20 mouse cellular contexts compared by ENCODE assay signal in the genomic region with DNA sequence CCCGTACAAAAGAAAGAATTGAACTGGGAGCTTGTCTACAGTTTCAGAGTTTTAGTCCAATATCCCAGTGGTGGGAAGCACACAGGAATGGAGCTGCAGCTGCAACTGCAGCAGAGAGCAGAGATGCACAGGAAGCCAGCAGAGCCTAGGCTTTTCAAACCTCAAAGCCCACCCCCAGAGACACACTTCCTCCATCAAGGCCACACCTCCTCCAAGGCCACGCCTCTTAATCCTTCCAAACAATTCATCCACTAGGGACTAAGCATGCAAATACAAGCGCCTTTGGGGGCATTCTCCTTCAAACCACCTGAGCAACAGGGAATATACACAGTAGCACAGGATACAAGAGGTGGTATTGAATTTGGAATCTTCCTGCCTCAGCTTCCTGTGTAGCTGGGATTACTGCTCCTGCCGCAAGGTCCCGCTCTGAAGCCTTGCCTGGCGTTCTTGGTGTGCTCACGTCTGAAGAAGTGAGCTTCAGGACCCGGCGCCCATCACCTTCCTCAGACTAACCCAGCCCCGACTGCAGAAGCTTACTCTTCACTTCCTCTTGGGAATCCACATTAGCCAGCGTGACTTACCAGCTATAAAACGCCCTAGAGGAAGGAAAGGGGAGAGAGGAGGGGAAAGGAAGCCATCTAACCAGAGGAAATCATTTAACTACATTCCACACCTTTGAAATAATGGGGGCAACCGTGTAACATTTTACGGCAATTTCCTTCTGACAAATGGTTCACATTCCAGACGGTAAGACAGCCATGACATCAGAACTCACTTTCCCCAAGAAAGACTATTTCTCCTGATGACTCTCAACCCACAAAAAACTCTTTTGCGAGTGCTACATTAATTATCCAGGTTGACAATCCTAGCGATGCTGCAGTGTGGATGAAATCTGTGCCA.
DNase-seq lines count a peak whose midpoint lies in the region; ATAC-seq lines count a peak whose summit lies in the region.
"Had no signal": no experiment of that assay in that cellular context is flagged by ENCODE, and none has a peak within 500 bp of the region (broad histone marks: within the 10 kb centered on the region; RNA-seq: fewer than 3 reads in every experiment).

No protein-coding gene starts in this region.

- no peaks in the 10 kb centered on the region for H3K36me3 ChIP-seq in kidney, embryonic 15.5 days
- H3K36me3 ChIP-seq: embryonic facial prominence, embryonic 12.5 days; heart, embryonic 10.5 days had no signal

- no peak overlapping the region for H3K4me2 ChIP-seq in kidney, embryonic 15.5 days
- H3K4me2 ChIP-seq: embryonic facial prominence, embryonic 12.5 days; liver, embryonic 11.5 days; lung, embryonic 14.5 days had no signal

- no peaks in the 10 kb centered on the region for H3K4me1 ChIP-seq in kidney, embryonic 15.5 days
- H3K4me1 ChIP-seq: embryonic facial prominence, embryonic 12.5 days had no signal

- H3K9me3 ChIP-seq in kidney, embryonic 15.5 days (replicated peaks): no peaks in the 10 kb centered on the region
- H3K9me3 ChIP-seq: embryonic facial prominence, embryonic 12.5 days; heart, embryonic 10.5 days had no signal

- 52% methylated on average over 17 of the region's 17 CpGs for WGBS in kidney, embryonic 15.5 days

- H3K27me3 ChIP-seq in kidney, embryonic 15.5 days: no peaks in the 10 kb centered on the region
- H3K27me3 ChIP-seq: embryonic facial prominence, embryonic 12.5 days had no signal

- H3K27ac ChIP-seq in kidney, embryonic 15.5 days: peak overlapping the region; percentile 58
- H3K27ac ChIP-seq: embryonic facial prominence, embryonic 12.5 days; heart, embryonic 10.5 days; hindbrain, postnatal 0 days; layer of hippocampus, adult 2 months; macrophage had no signal

- DNase-seq in kidney, adult 11 months: no peak
- DNase-seq in B cell, adult 2 months: peak; percentile 56 to 60
- peak; percentile 95 for DNase-seq in ES-CJ7 (ENCODE audit: low read depth, low spot score)
- DNase-seq in ovary, postnatal 10 days (ENCODE audit: low spot score): no peak
- DNase-seq in T-cell, adult 2 months (ENCODE audit: low spot score): no peak
- DNase-seq: adrenal gland, postnatal 10 days; gastrocnemius, postnatal 25 days; heart, postnatal 36 days; kidney, adult 9 months; midbrain, embryonic 14.5 days; right cerebral cortex, adult 18-20 months had no signal

- H3K9ac ChIP-seq in kidney, embryonic 15.5 days: no peak overlapping the region
- H3K9ac ChIP-seq: embryonic facial prominence, embryonic 12.5 days; lung, embryonic 14.5 days had no signal

- H3K4me3 ChIP-seq in kidney, embryonic 15.5 days (replicated peaks): no peak overlapping the region
- H3K4me3 ChIP-seq: embryonic facial prominence, embryonic 12.5 days; heart, embryonic 10.5 days; layer of hippocampus, adult 2 months had no signal

- no peak for ATAC-seq in kidney, embryonic 15.5 days (replicated peaks; ENCODE audit: low FRiP score)
- peak; percentile 14 to 51; a peak in 2 of 4 replicates for ATAC-seq in hematopoietic stem cell, adult 5-6 weeks (replicated peaks in 1 of 2; ENCODE audit: insufficient read depth in 1 of 2, low FRiP score in 2 of 2, low TSS enrichment in 1 of 2, low read depth in 1 of 2, poor library complexity in 2 of 2, severe bottlenecking in 2 of 2)
- ATAC-seq: hindbrain, postnatal 0 days had no signal

Comparison
In these comparisons a context has a peak if more than half of its experiments do, and no peak if none do; other contexts are left out.
1. DNase-seq: peak in B cell, adult 2 months (2 of 2) and ES-CJ7 (single experiment); none in kidney, adult 11 months (single experiment), ovary, postnatal 10 days (single experiment) and T-cell, adult 2 months (single experiment).